Mouse (Mus musculus): ENCODE data around the gene Slitrk6. TPM values are rescaled to one million over a fixed set of nuclear protein-coding genes. Genes with fewer than 3 reads are reported as not detected.
A peak's percentile ranks its signal among the peaks of the same experiment; 100 is the strongest.

The Slitrk6 gene
- 1 to 10 TPM; 1.1 to 1.4 TPM for total RNA-seq (2021)

DNA sequence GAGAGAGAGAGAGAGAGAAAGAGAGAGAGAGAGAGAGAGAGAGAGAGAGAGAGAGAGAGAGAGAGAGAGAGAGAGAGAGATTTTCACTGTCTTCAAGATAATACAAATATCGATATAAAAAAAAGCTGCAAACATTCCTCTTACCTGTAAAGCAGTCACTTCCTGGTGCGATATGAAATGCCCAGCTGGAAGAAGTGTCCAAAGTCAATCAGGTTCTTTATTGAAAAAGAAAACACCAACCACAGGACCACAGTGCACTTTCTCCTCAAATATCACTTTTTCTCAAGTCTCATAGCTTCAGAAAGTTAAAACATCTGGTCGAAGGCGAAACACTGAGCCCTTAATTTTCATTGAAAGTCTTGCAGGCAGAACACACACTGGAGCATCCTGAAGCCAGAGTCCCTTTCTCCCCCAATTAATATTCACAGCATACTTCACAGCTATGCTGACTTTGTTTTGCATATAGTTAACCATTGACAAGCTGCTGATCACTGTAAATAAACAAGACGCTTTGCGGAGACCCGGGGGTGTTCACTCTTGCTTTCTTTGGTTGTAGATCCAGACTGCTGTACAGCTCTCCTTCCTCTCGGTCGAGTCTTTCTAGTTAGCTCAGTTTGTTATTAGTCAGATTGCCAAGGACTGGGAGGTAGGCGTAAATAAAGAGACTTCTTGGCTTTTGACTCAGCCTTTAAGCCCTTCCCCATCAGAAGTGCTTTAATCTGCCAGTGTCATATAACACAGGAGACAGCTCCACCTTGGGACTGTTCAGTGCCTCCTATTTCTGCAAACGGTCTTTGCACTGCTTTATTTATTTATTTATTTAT, at the start of gene Slitrk6:
Slitrk6 (minus strand) TSS at position 666 of the 824 bp plus-strand sequence.
- DNase-seq (ENCODE audit: extremely low spot score in 1 of 2, low spot score in 2 of 2) = peak in 1 of 2 experiments; percentile 9
- intact Hi-C loops (cut with DNase I) = loop anchor here (2.0 kb wide), 1 partner anchor 864 kb away; no protein-coding TSS in a partner anchor

GRCm38 (mm10) chr14:110777546-110777945, 22.6 kb upstream of the Slitrk6 start:
- intact Hi-C loops (cut with DNase I) = no loop called here
- DNase-seq (ENCODE audit: extremely low spot score in 1 of 2, low spot score in 2 of 2) = no peak

DNA sequence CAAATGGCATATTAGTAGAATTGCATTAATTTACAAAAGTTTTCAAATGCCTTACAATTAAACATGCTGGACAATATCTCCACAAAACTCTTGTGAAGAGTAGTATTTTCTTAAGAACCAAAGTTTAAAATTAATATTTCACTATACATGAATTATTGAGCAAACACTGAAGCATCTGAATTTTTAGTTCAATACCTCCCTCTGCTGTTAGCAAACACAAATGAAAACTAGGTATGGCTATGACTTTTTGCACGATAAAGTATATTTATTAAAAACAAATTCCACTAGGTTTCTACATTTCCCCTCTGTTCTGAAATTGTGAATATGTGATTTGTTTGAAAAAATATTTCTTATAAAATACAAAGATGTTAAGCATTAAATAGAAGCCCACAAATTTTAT, 15.7 kb upstream of the Slitrk6 start:
- intact Hi-C loops (cut with DNase I) = no loop called here
- DNase-seq (ENCODE audit: extremely low spot score in 1 of 2, low spot score in 2 of 2) = no peak

GRCm38 (mm10) chr14:110762588-110763220, 7.8 kb upstream of the Slitrk6 start:
- intact Hi-C loops (cut with DNase I) = loop anchor here (5.0 kb wide), 1 partner anchor 890 kb away; no protein-coding TSS in a partner anchor
- no peak for DNase-seq (ENCODE audit: extremely low spot score in 1 of 2, low spot score in 2 of 2)

GRCm38 (mm10) chr14:110760909-110761308, 6.0 kb upstream of the Slitrk6 start:
- DNase-seq (ENCODE audit: extremely low spot score in 1 of 2, low spot score in 2 of 2) = no peak
- intact Hi-C loops (cut with DNase I) = loop anchor here (5.0 kb wide), 1 partner anchor 889 kb away; no protein-coding TSS in a partner anchor

DNA sequence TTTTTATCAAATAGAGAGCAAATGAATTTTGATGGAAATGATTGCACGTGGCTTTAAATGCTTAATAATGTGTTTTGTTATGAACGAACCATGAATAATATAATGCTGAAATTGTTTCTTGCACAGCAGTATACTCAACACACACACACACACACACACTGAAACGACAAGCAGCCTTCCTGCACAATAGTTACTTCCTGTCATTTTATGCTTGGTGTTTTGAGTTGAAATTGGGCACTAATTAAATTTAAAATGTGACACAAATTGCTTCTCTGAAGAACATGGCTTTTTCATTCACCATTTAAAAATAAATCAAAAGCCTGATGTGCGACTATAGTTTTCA, 330 bp upstream of the Slitrk6 start:
- DNase-seq (ENCODE audit: extremely low spot score in 1 of 2, low spot score in 2 of 2) = no peak
- intact Hi-C loops (cut with DNase I) = loop anchor here (2.0 kb wide), 1 partner anchor 864 kb away; no protein-coding TSS in a partner anchor

GRCm38 (mm10) chr14:110739861-110740260, 15.1 kb downstream of the Slitrk6 start:
- no peak for DNase-seq (ENCODE audit: extremely low spot score in 1 of 2, low spot score in 2 of 2)
- intact Hi-C loops (cut with DNase I) = no loop called here

DNA sequence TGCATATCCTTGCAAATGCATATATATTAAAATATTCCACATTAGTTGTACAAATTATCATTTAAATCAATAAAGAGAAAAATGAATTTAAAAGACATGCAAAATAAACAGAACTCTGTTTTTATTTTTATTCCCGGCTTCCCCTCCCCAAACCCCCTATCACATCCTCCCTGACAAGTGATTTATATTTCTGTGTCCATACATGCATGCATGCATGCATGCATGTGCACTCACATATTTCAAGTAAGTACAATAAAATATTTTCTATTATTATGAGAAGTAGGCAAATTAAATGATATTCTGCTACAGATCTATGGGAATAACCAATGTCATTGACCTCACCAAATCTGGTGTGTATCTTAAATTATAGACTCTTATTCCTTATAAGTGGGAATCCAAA, 15.6 kb downstream of the Slitrk6 start:
- DNase-seq (ENCODE audit: extremely low spot score in 1 of 2, low spot score in 2 of 2) = no peak
- intact Hi-C loops (cut with DNase I) = no loop called here

- DNase-seq (ENCODE audit: extremely low spot score in 1 of 2, low spot score in 2 of 2) = no peak
- intact Hi-C loops (cut with DNase I) = no loop called here
These were observed 26.5 kb downstream of the Slitrk6 start for GRCm38 (mm10) chr14:110728344-110728910.

DNA sequence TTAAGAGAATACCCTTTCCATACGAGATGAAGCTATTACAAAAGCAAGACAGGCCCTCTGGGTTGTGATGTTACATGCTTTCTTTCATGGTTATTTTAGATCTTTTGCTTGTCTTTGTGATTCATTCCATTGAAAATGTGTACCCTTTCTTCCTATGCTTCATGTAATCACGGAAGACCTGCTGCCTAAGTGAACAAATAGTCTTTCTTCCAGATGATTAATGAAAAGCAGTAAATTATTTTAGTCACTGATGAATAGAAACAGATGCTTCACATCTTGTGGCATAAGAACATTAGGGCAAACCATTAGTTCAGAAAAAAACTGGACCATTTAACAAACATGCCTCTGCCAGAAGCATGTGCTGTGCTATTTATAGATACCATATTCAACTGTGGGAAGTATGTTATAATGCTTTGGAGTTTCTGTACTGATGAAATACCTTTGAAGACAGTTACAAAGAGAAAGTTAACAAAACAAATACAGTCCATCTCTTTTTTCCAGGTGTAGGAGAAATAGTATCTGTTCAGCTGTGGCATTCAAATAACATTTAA, 30.8 kb downstream of the Slitrk6 start:
- intact Hi-C loops (cut with DNase I) = no loop called here
- no peak for DNase-seq (ENCODE audit: extremely low spot score in 1 of 2, low spot score in 2 of 2)

Data from left cerebral cortex, postnatal 10 days (tissue).